Mouse (Mus musculus): Measurements from ENCODE around the gene Slc16a7.

DNA sequence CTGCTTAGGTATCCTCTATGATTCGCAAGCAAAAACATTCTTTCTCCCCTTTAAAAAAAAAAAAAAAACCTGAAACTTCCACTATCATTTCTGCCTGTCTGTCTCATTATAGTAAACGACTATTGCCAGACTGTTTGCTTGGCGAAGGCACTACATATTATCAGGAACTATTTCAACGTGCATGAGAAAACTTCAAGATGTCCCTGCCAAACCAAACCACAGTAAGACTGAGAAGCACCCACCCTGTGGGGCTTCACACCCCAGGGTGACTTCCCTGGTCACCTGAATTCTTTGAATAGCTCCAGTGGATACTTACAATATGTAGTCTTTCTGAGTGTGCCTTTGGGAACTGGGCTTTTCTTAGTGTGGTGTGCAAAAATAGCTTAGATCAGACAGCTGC is 122.9 kb downstream of the Slc16a7 start:
- TF ChIP-seq POLR2A (IDR thresholded peaks at IDR 0.05; ENCODE audit: control insufficient read depth, low read depth, low read length), result no peak
- TF ChIP-seq CTCF (IDR thresholded peaks at IDR 0.05; ENCODE audit: control insufficient read depth, insufficient read depth, insufficient replicate concordance, low read depth, low read length), result no peak
